ENCODE assay signal across 8 mouse cellular contexts in genomic region chr9:120933587-120933885, GRCm38 (mm10). TPM values are rescaled to one million over a fixed set of nuclear protein-coding genes. Genes with fewer than 3 reads are reported as not detected.
A peak's percentile ranks its signal among the peaks of the same experiment; 100 is the strongest.
DNase-seq lines count a peak whose midpoint lies in the region; ATAC-seq and TF ChIP-seq lines count a peak whose summit lies in the region.

No protein-coding gene starts in this region.

- H3K9me3 ChIP-seq in embryonic facial prominence, embryonic 15.5 days (replicated peaks) = no peaks in the 10 kb centered on the region
- no peaks in the 10 kb centered on the region for H3K9me3 ChIP-seq in intestine, embryonic 16.5 days (ENCODE audit: control insufficient read depth, low read length)
- H3K9me3 ChIP-seq in neural tube, embryonic 12.5 days = no peaks in the 10 kb centered on the region

- H3K4me3 ChIP-seq in lung, adult 2 months (replicated peaks; ENCODE audit: extremely low read depth, low read depth, low read length) = peak overlapping the region; percentile 85
- H3K4me3 ChIP-seq in embryonic facial prominence, embryonic 15.5 days (replicated peaks) = peak overlapping the region; percentile 88
- peak overlapping the region; percentile 77 for H3K4me3 ChIP-seq in intestine, embryonic 16.5 days (ENCODE audit: low read length)
- peak overlapping the region; percentile 94 for H3K4me3 ChIP-seq in neural tube, embryonic 12.5 days

- H3K27ac ChIP-seq in embryonic facial prominence, embryonic 15.5 days (replicated peaks) = peak overlapping the region; percentile 94
- peak overlapping the region; percentile 96 for H3K27ac ChIP-seq in intestine, embryonic 16.5 days (ENCODE audit: low read length)
- H3K27ac ChIP-seq in neural tube, embryonic 12.5 days = peak overlapping the region; percentile 87

- 1% methylated on average over 40 of the region's 58 CpGs for WGBS in lung, adult 2 months
- WGBS in embryonic facial prominence, embryonic 15.5 days = 1% methylated on average over 44 of the region's 58 CpGs
- WGBS in intestine, embryonic 16.5 days = under 1% methylated on average over 28 of the region's 58 CpGs
- under 1% methylated on average over 46 of the region's 58 CpGs for WGBS in neural tube, embryonic 12.5 days

- no peaks in the 10 kb centered on the region for H3K27me3 ChIP-seq in embryonic facial prominence, embryonic 15.5 days
- H3K27me3 ChIP-seq in intestine, embryonic 16.5 days (replicated peaks; ENCODE audit: control insufficient read depth, insufficient read depth, low read length) = no peaks in the 10 kb centered on the region
- no peaks in the 10 kb centered on the region for H3K27me3 ChIP-seq in neural tube, embryonic 12.5 days (replicated peaks)

- H3K4me1 ChIP-seq in lung, adult 2 months (ENCODE audit: control insufficient read depth, insufficient read depth, low read length) = peaks cover 28% of the 10 kb centered on the region
- H3K4me1 ChIP-seq in embryonic facial prominence, embryonic 15.5 days = peaks cover 36% of the 10 kb centered on the region
- peaks cover 24% of the 10 kb centered on the region for H3K4me1 ChIP-seq in intestine, embryonic 16.5 days (ENCODE audit: control insufficient read depth, insufficient read depth, low read length)
- H3K4me1 ChIP-seq in neural tube, embryonic 12.5 days = peaks cover 38% of the 10 kb centered on the region

- peak; percentile 52 for ATAC-seq in embryonic facial prominence, embryonic 15.5 days (ENCODE audit: insufficient number of reproducible peaks, low FRiP score, low TSS enrichment, low read depth)
- ATAC-seq in intestine, embryonic 16.5 days = peak; percentile 72
- ATAC-seq in neural tube, embryonic 12.5 days (ENCODE audit: low FRiP score, low read depth) = no peak

- no peak for DNase-seq in lung, adult 2 months
- no peak for DNase-seq in lung, postnatal 36 days
- DNase-seq in right cerebral cortex, postnatal 25 days = no peak
- no peak for DNase-seq in right cerebral cortex, adult 18-20 months
- DNase-seq in c-Kit-positive CD71-positive TER-119-positive erythroid progenitor cells, embryonic 14.5 days (ENCODE audit: low spot score) = no peak

- TF ChIP-seq POLR2A in lung, adult 2 months (IDR thresholded peaks at IDR 0.05; ENCODE audit: borderline replicate concordance, extremely low read depth, low read depth, low read length) = no peak

- H3K9ac ChIP-seq in embryonic facial prominence, embryonic 15.5 days = peak overlapping the region; percentile 94
- H3K9ac ChIP-seq in intestine, embryonic 16.5 days (ENCODE audit: low read depth, low read length) = peak overlapping the region; percentile 98
- H3K9ac ChIP-seq in neural tube, embryonic 12.5 days = peak overlapping the region; percentile 92

- H3K4me2 ChIP-seq in embryonic facial prominence, embryonic 15.5 days (replicated peaks) = 0 out of 2 replicates have a peak overlapping the region, but pooled peaks have one; percentile 73
- peak overlapping the region; percentile 50 for H3K4me2 ChIP-seq in intestine, embryonic 16.5 days (ENCODE audit: low read depth, low read length)
- peak overlapping the region; percentile 89 for H3K4me2 ChIP-seq in neural tube, embryonic 12.5 days (replicated peaks)

- H3K36me3 ChIP-seq in embryonic facial prominence, embryonic 15.5 days = no peaks in the 10 kb centered on the region
- H3K36me3 ChIP-seq in intestine, embryonic 16.5 days (ENCODE audit: control insufficient read depth, insufficient read depth, low read length) = no peaks in the 10 kb centered on the region
- no peaks in the 10 kb centered on the region for H3K36me3 ChIP-seq in neural tube, embryonic 12.5 days

- TF ChIP-seq CTCF in lung, adult 2 months (IDR thresholded peaks at IDR 0.05; ENCODE audit: insufficient read depth, low read length) = no peak

RNA-seq across cellular contexts. Expression of gene Ctnnb1, which starts 4.5 kb away (rescaled TPM):
- polyA plus RNA-seq in lung, adult 2 months (2012; rRNA removed) = 149 and 203 TPM in 2 replicates
- 614 and 657 TPM in 2 replicates for polyA plus RNA-seq in embryonic facial prominence, embryonic 15.5 days (2015; fragmentation: Nextera tagmentation; extraction: Ambion mirVana)
- polyA plus RNA-seq in intestine, embryonic 16.5 days (2015; fragmentation: Nextera tagmentation; extraction: Ambion mirVana) = 448 and 454 TPM in 2 replicates
- polyA plus RNA-seq in neural tube, embryonic 12.5 days (2016; fragmentation: Nextera tagmentation; extraction: Ambion mirVana) = 589 and 619 TPM in 2 replicates
